15 mouse cellular contexts compared by ENCODE assay signal in the genomic region with DNA sequence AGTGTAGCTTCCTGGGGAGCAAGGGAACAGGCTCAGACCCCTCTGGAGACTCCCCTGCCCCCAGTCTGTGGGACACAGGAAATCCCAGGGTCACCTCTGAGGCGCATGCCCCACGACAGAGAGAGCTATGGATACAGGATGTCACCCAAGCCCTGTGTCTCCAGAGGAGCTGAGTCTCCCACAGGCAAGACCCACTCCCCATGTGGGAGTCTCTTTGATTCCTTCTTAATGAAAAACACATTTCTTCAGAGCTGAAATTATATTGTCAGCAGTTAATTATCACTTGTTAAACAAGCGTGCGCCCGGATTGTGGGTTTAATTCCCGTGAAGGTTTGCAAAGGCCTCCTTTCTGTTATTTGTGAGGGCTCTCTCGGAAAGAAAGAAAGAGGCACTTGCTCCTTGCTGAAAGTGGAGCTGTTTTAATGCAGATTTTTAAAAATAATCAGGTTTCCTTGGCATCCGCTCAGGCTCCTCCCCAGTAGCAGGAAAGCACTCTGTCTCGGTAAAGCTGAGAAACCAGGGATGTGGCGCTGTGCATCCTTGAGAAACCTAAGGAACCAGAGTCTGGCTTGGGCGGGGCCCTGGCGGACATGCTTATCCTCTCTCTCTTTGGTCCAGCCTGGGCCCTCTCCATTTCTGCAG.
A peak's percentile ranks its signal among the peaks of the same experiment; 100 is the strongest.
DNase-seq lines count a peak whose midpoint lies in the region; ATAC-seq lines count a peak whose summit lies in the region.
"Had no signal": no experiment of that assay in that cellular context is flagged by ENCODE, and none has a peak within 500 bp of the region (broad histone marks: within the 10 kb centered on the region; RNA-seq: fewer than 3 reads in every experiment).

No protein-coding gene starts in this region.

- H3K4me2 ChIP-seq in embryonic facial prominence, embryonic 14.5 days (ENCODE audit: low read depth, low read length), result no peak overlapping the region
- no peak overlapping the region for H3K4me2 ChIP-seq in limb, embryonic 11.5 days (ENCODE audit: low read depth, severe bottlenecking)
- H3K4me2 ChIP-seq in intestine, embryonic 16.5 days (ENCODE audit: low read depth, low read length), result no peak overlapping the region
- H3K4me2 ChIP-seq: heart, embryonic 15.5 days had no signal

- peaks cover 11% of the 10 kb centered on the region; the same call in 1 of the 2 replicates for H3K4me1 ChIP-seq in embryonic facial prominence, embryonic 14.5 days (ENCODE audit: control insufficient read depth, insufficient read depth, low read length)
- peaks cover 24% of the 10 kb centered on the region for H3K4me1 ChIP-seq in limb, embryonic 11.5 days (ENCODE audit: control insufficient read depth, insufficient read depth, low read length)
- 0 out of 2 replicates have a peak, but pooled peaks cover 5% of the 10 kb centered on the region for H3K4me1 ChIP-seq in intestine, embryonic 16.5 days (ENCODE audit: control insufficient read depth, insufficient read depth, low read length)
- H3K4me1 ChIP-seq: heart, embryonic 15.5 days had no signal

- ATAC-seq in embryonic facial prominence, embryonic 14.5 days (ENCODE audit: low read depth), result no peak
- ATAC-seq in limb, embryonic 11.5 days (ENCODE audit: insufficient number of reproducible peaks, low FRiP score, low TSS enrichment, low read depth), result 0 out of 2 replicates have a peak, but pooled peaks have one; percentile 41
- ATAC-seq in intestine, embryonic 16.5 days, result no peak
- ATAC-seq: liver, postnatal 0 days; Patski had no signal

- DNase-seq in embryo, embryonic 11 days, result peak; percentile 35
- DNase-seq in embryo, embryonic 10 days (ENCODE audit: low spot score), result no peak
- DNase-seq in left cerebral cortex, adult 9 months (ENCODE audit: low spot score in 2 of 2), result peak; percentile 45 to 55
- DNase-seq in left cerebral cortex, postnatal 36 days (ENCODE audit: low spot score in 2 of 2), result no peak
- DNase-seq in embryonic facial prominence, embryonic 14.5 days (ENCODE audit: low spot score), result peak; percentile 29
- DNase-seq in limb, embryonic 11.5 days (ENCODE audit: low spot score), result peak; percentile 47
- DNase-seq in heart, postnatal 36 days, result no peak
- DNase-seq: cerebellum, postnatal 36 days; gastrocnemius, postnatal 10 days; kidney, postnatal 4 days; liver, postnatal 0 days; lung, postnatal 4 days had no signal

- no peak overlapping the region; the same call in 1 of the 2 replicates for H3K27ac ChIP-seq in embryonic facial prominence, embryonic 14.5 days (replicated peaks; ENCODE audit: low read depth, low read length)
- H3K27ac ChIP-seq in limb, embryonic 11.5 days (replicated peaks; ENCODE audit: low read depth, low read length), result no peak overlapping the region
- H3K27ac ChIP-seq in intestine, embryonic 16.5 days (ENCODE audit: low read length), result no peak overlapping the region
- H3K27ac ChIP-seq: heart, embryonic 15.5 days had no signal

- H3K9ac ChIP-seq in embryonic facial prominence, embryonic 14.5 days (ENCODE audit: low read depth, low read length), result no peak overlapping the region
- no peak overlapping the region for H3K9ac ChIP-seq in limb, embryonic 11.5 days (ENCODE audit: low read length)
- H3K9ac ChIP-seq in intestine, embryonic 16.5 days (ENCODE audit: low read depth, low read length), result no peak overlapping the region
- H3K9ac ChIP-seq: heart, embryonic 15.5 days; liver, postnatal 0 days had no signal

- intact Hi-C loops in left cerebral cortex, postnatal 36 days (cut with DNase I), result no loop called here
- intact Hi-C loops in heart, postnatal 36 days (cut with DNase I), result no loop called here

- no peaks in the 10 kb centered on the region for H3K36me3 ChIP-seq in embryonic facial prominence, embryonic 14.5 days (ENCODE audit: control insufficient read depth, insufficient read depth, low read length)
- no peaks in the 10 kb centered on the region for H3K36me3 ChIP-seq in limb, embryonic 11.5 days (ENCODE audit: control insufficient read depth, insufficient read depth, low read length)
- no peaks in the 10 kb centered on the region for H3K36me3 ChIP-seq in intestine, embryonic 16.5 days (ENCODE audit: control insufficient read depth, insufficient read depth, low read length)
- H3K36me3 ChIP-seq: heart, embryonic 15.5 days had no signal

- 25% methylated on average over 12 of the region's 12 CpGs for WGBS in embryonic facial prominence, embryonic 14.5 days
- WGBS in limb, embryonic 11.5 days, result 24% methylated on average over 12 of the region's 12 CpGs
- 71% methylated on average over 12 of the region's 12 CpGs for WGBS in intestine, embryonic 16.5 days

- H3K9me3 ChIP-seq in embryonic facial prominence, embryonic 14.5 days (ENCODE audit: control insufficient read depth, low read length), result no peaks in the 10 kb centered on the region
- H3K9me3 ChIP-seq in limb, embryonic 11.5 days (ENCODE audit: control insufficient read depth, low read length), result no peaks in the 10 kb centered on the region
- H3K9me3 ChIP-seq in intestine, embryonic 16.5 days (ENCODE audit: control insufficient read depth, low read length), result no peaks in the 10 kb centered on the region
- H3K9me3 ChIP-seq: heart, embryonic 15.5 days had no signal

- H3K4me3 ChIP-seq in embryonic facial prominence, embryonic 14.5 days (ENCODE audit: low read depth, low read length), result no peak overlapping the region
- H3K4me3 ChIP-seq in limb, embryonic 11.5 days (ENCODE audit: low read depth, low read length), result no peak overlapping the region
- H3K4me3 ChIP-seq in intestine, embryonic 16.5 days (ENCODE audit: low read length), result no peak overlapping the region
- H3K4me3 ChIP-seq: heart, embryonic 15.5 days had no signal

- no peaks in the 10 kb centered on the region for H3K27me3 ChIP-seq in embryonic facial prominence, embryonic 14.5 days (replicated peaks; ENCODE audit: control insufficient read depth, insufficient read depth, low read length)
- H3K27me3 ChIP-seq in limb, embryonic 11.5 days (ENCODE audit: control insufficient read depth, insufficient read depth, low read length), result peaks cover 11% of the 10 kb centered on the region
- H3K27me3 ChIP-seq in intestine, embryonic 16.5 days (replicated peaks; ENCODE audit: control insufficient read depth, insufficient read depth, low read length), result no peaks in the 10 kb centered on the region
- H3K27me3 ChIP-seq: Patski had no signal

Comparison
In these comparisons a context has a peak if more than half of its experiments do, and no peak if none do; other contexts are left out.
1. DNase-seq: peak in embryo, embryonic 11 days (single experiment), left cerebral cortex, adult 9 months (2 of 2), embryonic facial prominence, embryonic 14.5 days (single experiment) and limb, embryonic 11.5 days (single experiment); none in embryo, embryonic 10 days (single experiment), left cerebral cortex, postnatal 36 days (0 of 2) and heart, postnatal 36 days (0 of 2).